22 mouse cellular contexts compared by ENCODE assay signal in genomic region chr12:79387886-79388285, GRCm38 (mm10).
DNase-seq lines count a peak whose midpoint lies in the region; ATAC-seq and TF ChIP-seq lines count a peak whose summit lies in the region.
"Had no signal": no experiment of that assay in that cellular context is flagged by ENCODE, and none has a peak within 500 bp of the region (broad histone marks: within the 10 kb centered on the region; RNA-seq: fewer than 3 reads in every experiment).

No protein-coding gene starts in this region.

- TF ChIP-seq POLR2A in embryonic fibroblast, embryonic 13.5 days (IDR thresholded peaks at IDR 0.05; ENCODE audit: low read depth, low read length), result no peak

- no peaks in the 10 kb centered on the region for H3K36me3 ChIP-seq in intestine, embryonic 14.5 days (ENCODE audit: control insufficient read depth, insufficient read depth, low read length)
- no peaks in the 10 kb centered on the region for H3K36me3 ChIP-seq in intestine, postnatal 0 days (ENCODE audit: control insufficient read depth, insufficient read depth)
- no peaks in the 10 kb centered on the region for H3K36me3 ChIP-seq in lung, postnatal 0 days (ENCODE audit: insufficient read depth, low read length)
- H3K36me3 ChIP-seq in stomach, embryonic 16.5 days (ENCODE audit: control insufficient read depth, insufficient read depth, low read length), result no peaks in the 10 kb centered on the region
- H3K36me3 ChIP-seq: liver, embryonic 15.5 days; midbrain, embryonic 15.5 days; neural tube, embryonic 15.5 days had no signal

- no peaks in the 10 kb centered on the region for H3K9me3 ChIP-seq in intestine, embryonic 14.5 days (ENCODE audit: control insufficient read depth, low read length)
- no peaks in the 10 kb centered on the region for H3K9me3 ChIP-seq in intestine, postnatal 0 days (ENCODE audit: control insufficient read depth)
- no peaks in the 10 kb centered on the region for H3K9me3 ChIP-seq in lung, postnatal 0 days (ENCODE audit: low read length)
- no peaks in the 10 kb centered on the region for H3K9me3 ChIP-seq in stomach, embryonic 16.5 days (replicated peaks; ENCODE audit: control insufficient read depth, low read length)
- H3K9me3 ChIP-seq: forebrain, embryonic 13.5 days; liver, embryonic 15.5 days; megakaryocyte, embryonic 14.5 days; midbrain, embryonic 15.5 days; neural tube, embryonic 15.5 days had no signal

- no peak for TF ChIP-seq CTCF in intestine, postnatal 0 days (IDR thresholded peaks at IDR 0.05; ENCODE audit: low read depth)
- TF ChIP-seq CTCF in lung, postnatal 0 days (IDR thresholded peaks at IDR 0.05), result no peak
- no peak for TF ChIP-seq CTCF in embryonic fibroblast, embryonic 13.5 days (IDR thresholded peaks at IDR 0.05; ENCODE audit: borderline replicate concordance, insufficient read depth, low read length)

- H3K27ac ChIP-seq in intestine, embryonic 14.5 days (ENCODE audit: low read depth), result peak overlapping the region; percentile 24; the same call in 1 of the 2 replicates
- no peak overlapping the region for H3K27ac ChIP-seq in intestine, postnatal 0 days (ENCODE audit: low read depth, low read length)
- H3K27ac ChIP-seq in lung, postnatal 0 days (ENCODE audit: low read length), result no peak overlapping the region; the same call in 1 of the 2 replicates
- H3K27ac ChIP-seq in embryonic fibroblast, embryonic 13.5 days (ENCODE audit: insufficient read depth, low read length), result 0 out of 2 replicates have a peak overlapping the region, but pooled peaks have one; percentile 7
- peak overlapping the region; percentile 70 for H3K27ac ChIP-seq in stomach, embryonic 16.5 days (ENCODE audit: low read length)
- H3K27ac ChIP-seq: forebrain, embryonic 13.5 days; liver, embryonic 15.5 days; midbrain, embryonic 15.5 days; neural tube, embryonic 15.5 days had no signal

- H3K27me3 ChIP-seq in intestine, embryonic 14.5 days (replicated peaks; ENCODE audit: control insufficient read depth, insufficient read depth, low read length), result no peaks in the 10 kb centered on the region
- H3K27me3 ChIP-seq in intestine, postnatal 0 days (replicated peaks; ENCODE audit: control insufficient read depth, insufficient read depth, low read length), result no peaks in the 10 kb centered on the region
- no peaks in the 10 kb centered on the region for H3K27me3 ChIP-seq in lung, postnatal 0 days (replicated peaks; ENCODE audit: insufficient read depth, low read length)
- no peaks in the 10 kb centered on the region for H3K27me3 ChIP-seq in stomach, embryonic 16.5 days (ENCODE audit: control insufficient read depth, insufficient read depth, low read length)
- H3K27me3 ChIP-seq: forebrain, embryonic 13.5 days; liver, embryonic 15.5 days; megakaryocyte, embryonic 14.5 days; midbrain, embryonic 15.5 days; neural tube, embryonic 15.5 days had no signal

- H3K4me2 ChIP-seq in intestine, embryonic 14.5 days (ENCODE audit: low read length), result no peak overlapping the region
- H3K4me2 ChIP-seq in intestine, postnatal 0 days (replicated peaks; ENCODE audit: low read depth), result no peak overlapping the region
- no peak overlapping the region for H3K4me2 ChIP-seq in lung, postnatal 0 days (replicated peaks; ENCODE audit: low read depth, low read length)
- H3K4me2 ChIP-seq in stomach, embryonic 16.5 days (ENCODE audit: low read depth, low read length), result no peak overlapping the region
- H3K4me2 ChIP-seq: forebrain, embryonic 13.5 days; liver, embryonic 15.5 days; midbrain, embryonic 15.5 days; neural tube, embryonic 15.5 days had no signal

- DNase-seq in intestine, embryonic 14.5 days (ENCODE audit: low spot score), result no peak
- peak; percentile 63 for DNase-seq in lung, postnatal 0 days (ENCODE audit: low spot score)
- DNase-seq in lung, adult 18-20 months, result no peak
- DNase-seq in testis, postnatal 14 days (ENCODE audit: low spot score), result no peak
- DNase-seq in layer of hippocampus, postnatal 25 days (ENCODE audit: extremely low spot score in 1 of 2, low spot score in 1 of 2), result no peak
- DNase-seq: adrenal gland, postnatal 25 days; cerebellum, adult 2 months; cerebellum, postnatal 36 days; kidney, adult 8-10 months; layer of hippocampus, postnatal 36 days had no signal

- H3K4me3 ChIP-seq in intestine, embryonic 14.5 days (ENCODE audit: low read depth, low read length), result no peak overlapping the region
- no peak overlapping the region for H3K4me3 ChIP-seq in intestine, postnatal 0 days (ENCODE audit: low read depth, low read length)
- H3K4me3 ChIP-seq in lung, postnatal 0 days (ENCODE audit: low read depth, low read length), result no peak overlapping the region
- no peak overlapping the region for H3K4me3 ChIP-seq in embryonic fibroblast, embryonic 13.5 days (ENCODE audit: insufficient read depth, low read length)
- no peak overlapping the region for H3K4me3 ChIP-seq in stomach, embryonic 16.5 days (replicated peaks; ENCODE audit: low read length)
- H3K4me3 ChIP-seq: erythroblast, embryonic 14.5 days; forebrain, embryonic 13.5 days; liver, embryonic 15.5 days; megakaryocyte, embryonic 14.5 days; midbrain, embryonic 15.5 days; myocyte; neural tube, embryonic 15.5 days had no signal

- no peak for TF ChIP-seq EP300 in lung, postnatal 0 days (IDR thresholded peaks at IDR 0.05)

- WGBS in intestine, embryonic 14.5 days, result 59% methylated on average over 6 of the region's 6 CpGs
- WGBS in intestine, postnatal 0 days, result 46% methylated on average over 6 of the region's 6 CpGs
- WGBS in lung, postnatal 0 days, result 53% methylated on average over 6 of the region's 6 CpGs
- 52% methylated on average over 6 of the region's 6 CpGs for WGBS in stomach, embryonic 16.5 days

- peaks cover 14% of the 10 kb centered on the region for H3K4me1 ChIP-seq in intestine, embryonic 14.5 days (replicated peaks; ENCODE audit: control insufficient read depth, insufficient read depth, low read length)
- peaks cover 7% of the 10 kb centered on the region; the same call in 1 of the 2 replicates for H3K4me1 ChIP-seq in intestine, postnatal 0 days (replicated peaks; ENCODE audit: control insufficient read depth, insufficient read depth, low read length)
- peaks cover 11% of the 10 kb centered on the region; the same call in 1 of the 2 replicates for H3K4me1 ChIP-seq in lung, postnatal 0 days (ENCODE audit: insufficient read depth, low read depth, low read length)
- peaks cover 7% of the 10 kb centered on the region for H3K4me1 ChIP-seq in embryonic fibroblast, embryonic 13.5 days (ENCODE audit: control insufficient read depth, insufficient read depth, low read length)
- peaks cover 27% of the 10 kb centered on the region for H3K4me1 ChIP-seq in stomach, embryonic 16.5 days (ENCODE audit: control insufficient read depth, insufficient read depth, low read length)
- H3K4me1 ChIP-seq: megakaryocyte, embryonic 14.5 days; midbrain, embryonic 15.5 days; neural tube, embryonic 15.5 days had no signal

- no peak overlapping the region for H3K9ac ChIP-seq in intestine, embryonic 14.5 days (ENCODE audit: low read length)
- no peak overlapping the region for H3K9ac ChIP-seq in intestine, postnatal 0 days (ENCODE audit: low read depth, low read length)
- no peak overlapping the region for H3K9ac ChIP-seq in lung, postnatal 0 days (replicated peaks; ENCODE audit: low read depth)
- 0 out of 2 replicates have a peak overlapping the region, but pooled peaks have one; percentile 40 for H3K9ac ChIP-seq in stomach, embryonic 16.5 days (ENCODE audit: low read length)
- H3K9ac ChIP-seq: forebrain, embryonic 13.5 days; liver, embryonic 15.5 days; midbrain, embryonic 15.5 days; neural tube, embryonic 15.5 days had no signal

- no peak for ATAC-seq in intestine, embryonic 14.5 days (replicated peaks; ENCODE audit: low FRiP score, low TSS enrichment, low read depth)
- ATAC-seq in intestine, postnatal 0 days, result no peak
- ATAC-seq in lung, postnatal 0 days, result peak; percentile 45
- ATAC-seq in stomach, embryonic 16.5 days (ENCODE audit: insufficient read depth, low FRiP score), result peak; percentile 54; the same call in 1 of the 2 replicates
- ATAC-seq: CD4-positive, CD25-positive, alpha-beta regulatory T cell, adult 4 months; forebrain, embryonic 13.5 days; hindbrain, embryonic 16.5 days; midbrain, embryonic 15.5 days had no signal

Comparison
In these comparisons a context has a peak if more than half of its experiments do, and no peak if none do; other contexts are left out.
1. H3K27ac ChIP-seq: peak in intestine, embryonic 14.5 days (single experiment), embryonic fibroblast, embryonic 13.5 days (single experiment) and stomach, embryonic 16.5 days (single experiment); none in intestine, postnatal 0 days (single experiment) and lung, postnatal 0 days (single experiment).
2. ATAC-seq: peak in lung, postnatal 0 days (single experiment) and stomach, embryonic 16.5 days (single experiment); none in intestine, embryonic 14.5 days (single experiment) and intestine, postnatal 0 days (single experiment).